ENCODE assay signal across 29 mouse cellular contexts in the genomic region with DNA sequence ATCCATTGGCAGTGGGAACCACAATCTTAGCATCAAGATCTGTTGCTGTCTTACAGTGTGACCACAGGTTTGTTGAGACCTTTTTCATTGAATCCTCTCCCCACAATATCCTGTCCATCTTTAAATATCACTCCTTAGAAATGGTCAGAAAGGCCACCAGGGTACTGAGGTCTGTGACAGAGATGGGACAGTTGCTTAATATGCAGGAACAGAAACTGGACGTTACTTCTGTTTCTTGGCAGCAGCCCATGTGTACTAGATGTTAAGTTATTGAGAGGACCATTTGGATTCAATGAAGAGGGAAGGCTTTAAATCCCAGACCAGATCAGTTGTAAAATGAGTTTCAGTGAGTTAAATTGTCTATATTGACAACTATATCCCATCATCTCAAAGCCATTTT. TPM values are rescaled to one million over a fixed set of nuclear protein-coding genes. Genes with fewer than 3 reads are reported as not detected.
DNase-seq lines count a peak whose midpoint lies in the region; ATAC-seq lines count a peak whose summit lies in the region.
"Had no signal": no experiment of that assay in that cellular context is flagged by ENCODE, and none has a peak within 500 bp of the region (broad histone marks: within the 10 kb centered on the region; RNA-seq: fewer than 3 reads in every experiment).

No protein-coding gene starts in this region.

- H3K9ac ChIP-seq in hindbrain, embryonic 12.5 days, result no peak overlapping the region
- H3K9ac ChIP-seq: embryonic facial prominence, embryonic 13.5 days; forebrain, embryonic 12.5 days; forebrain, embryonic 15.5 days; hindbrain, embryonic 14.5 days had no signal

- H3K27ac ChIP-seq in macrophage, result peak overlapping the region; percentile 68
- H3K27ac ChIP-seq in hindbrain, embryonic 12.5 days, result no peak overlapping the region
- H3K27ac ChIP-seq: embryonic facial prominence, embryonic 13.5 days; forebrain, embryonic 12.5 days; forebrain, embryonic 15.5 days; hindbrain, embryonic 10.5 days; hindbrain, embryonic 14.5 days; hindbrain, postnatal 0 days had no signal

- no peaks in the 10 kb centered on the region for H3K9me3 ChIP-seq in hindbrain, embryonic 12.5 days (replicated peaks)
- H3K9me3 ChIP-seq: embryonic facial prominence, embryonic 13.5 days; forebrain, embryonic 12.5 days; forebrain, embryonic 15.5 days had no signal

- ATAC-seq in monocyte, adult 5-6 weeks (replicated peaks; ENCODE audit: insufficient number of reproducible peaks, low FRiP score, low TSS enrichment, poor library complexity, severe bottlenecking), result peak; percentile 57; the same call in 1 of the 2 replicates
- ATAC-seq in hindbrain, embryonic 12.5 days (ENCODE audit: low FRiP score), result no peak
- ATAC-seq: forebrain, embryonic 15.5 days; hindbrain, postnatal 0 days; inflammation-experienced regulatory T-cells, adult 6 months; intestine, embryonic 16.5 days; Patski had no signal

- peak; percentile 58 for DNase-seq in heart, adult 11 months
- DNase-seq in heart, postnatal 4 days, result no peak
- DNase-seq in frontal cortex, postnatal 36 days (ENCODE audit: low spot score in 2 of 2), result no peak
- DNase-seq: adrenal gland, postnatal 10 days; adrenal gland, postnatal 36 days; B cell, adult 2 months; cerebellum, adult 11 months; cerebellum, adult 2 months; cerebellum, adult 9-11 months; cerebellum, postnatal 25 days; embryo, embryonic 11 days; gastrocnemius, postnatal 14 days had no signal

- H3K4me3 ChIP-seq in macrophage (ENCODE audit: inconsistent target), result no peak overlapping the region
- H3K4me3 ChIP-seq in hindbrain, embryonic 12.5 days, result no peak overlapping the region
- H3K4me3 ChIP-seq: embryonic facial prominence, embryonic 10.5 days; embryonic facial prominence, embryonic 13.5 days; erythroblast, embryonic 14.5 days; forebrain, embryonic 12.5 days; forebrain, embryonic 15.5 days; hindbrain, embryonic 10.5 days had no signal

- H3K36me3 ChIP-seq in macrophage (ENCODE audit: inconsistent target), result no peaks in the 10 kb centered on the region
- no peaks in the 10 kb centered on the region for H3K36me3 ChIP-seq in hindbrain, embryonic 12.5 days
- H3K36me3 ChIP-seq: embryonic facial prominence, embryonic 10.5 days; embryonic facial prominence, embryonic 13.5 days; forebrain, embryonic 12.5 days; forebrain, embryonic 15.5 days; G1E; hindbrain, embryonic 10.5 days had no signal

- H3K27me3 ChIP-seq in hindbrain, embryonic 12.5 days, result no peaks in the 10 kb centered on the region
- H3K27me3 ChIP-seq: CH12.LX; embryonic facial prominence, embryonic 13.5 days; forebrain, embryonic 12.5 days; forebrain, embryonic 15.5 days; Patski had no signal

- no peak overlapping the region for H3K4me2 ChIP-seq in hindbrain, embryonic 12.5 days (replicated peaks)
- H3K4me2 ChIP-seq: embryonic facial prominence, embryonic 13.5 days; forebrain, embryonic 12.5 days; forebrain, embryonic 15.5 days; heart, embryonic 11.5 days; hindbrain, embryonic 14.5 days had no signal

- H3K4me1 ChIP-seq in hindbrain, embryonic 12.5 days, result 0 out of 2 replicates have a peak, but pooled peaks cover 5% of the 10 kb centered on the region
- H3K4me1 ChIP-seq: forebrain, embryonic 12.5 days; forebrain, embryonic 15.5 days had no signal

- H3K79me2 ChIP-seq in macrophage (ENCODE audit: inconsistent target), result no peaks in the 10 kb centered on the region

- WGBS in macrophage (ENCODE audit: missing documents), result 0% methylated on average over 1 of the region's 1 CpGs
- 74% methylated on average over 1 of the region's 1 CpGs for WGBS in hindbrain, embryonic 12.5 days

RNA-seq across cellular contexts. Expression of gene Fam84b, which starts 1.5 kb away (rescaled TPM):
- 1 to 10 TPM; 5.1 to 5.7 TPM for total RNA-seq in heart, postnatal 4 days (2021)
- total RNA-seq in macrophage (2018; cell fraction: chromatin; rRNA removed), result 10 to 100 TPM in 4 of 26 experiments, 1 to 10 TPM in 21, under 1 TPM in 1; 0.95 to 15.1 (median 2.8) TPM
- 10 to 100 TPM in 9 of 26 experiments, 1 to 10 TPM in 17; 3.4 to 18.6 (median 8.5) TPM for total RNA-seq in macrophage (2018; cell fraction: cytosol; rRNA removed)
- total RNA-seq in macrophage (2018; cell fraction: nucleus; rRNA removed), result 10 to 100 TPM in 9 of 26 experiments, 1 to 10 TPM in 17; 3.5 to 23.1 (median 7.7) TPM
- polyA plus RNA-seq in macrophage (2018), result 6.5 to 12.8 TPM (median 10.6 TPM) in 3 replicates
- 3.3 to 7.5 TPM (median 6.1 TPM) in 3 replicates for total RNA-seq in monocyte, adult 5-6 weeks (2017)
- 15.0 and 15.9 TPM in 2 replicates for polyA plus RNA-seq in hindbrain, embryonic 12.5 days (2016; fragmentation: Nextera tagmentation; extraction: Ambion mirVana)
- polyA plus RNA-seq: G1E had no signal
